Mouse (Mus musculus) hindbrain, postnatal 0 days (tissue): ENCODE measurements around the gene Apln. TPM values are rescaled to one million over a fixed set of nuclear protein-coding genes. Genes with fewer than 3 reads are reported as not detected.

Experiments
- ATAC-seq: fragments of 200-750 bp; cut with Nextera tagmentation; 2 replicates; pipeline ENCODE4 v1.8.0; 2017; ENCODE audit warnings: mild to moderate bottlenecking, moderate TSS enrichment, moderate library complexity
- DNase-seq: peaks from one replicate; pipeline ENCODE4 v3.0.0-alpha.2; 2015; ENCODE audit warnings: low spot score
- H3K27ac ChIP-seq: fragments of 300-500 bp; sonication (generic); 2 replicates; pipeline ENCODE4 v1.5.1; 2014; ENCODE audit warnings: mild to moderate bottlenecking
- H3K27me3 ChIP-seq: fragments of 300-500 bp; sonication (generic); 2 replicates; pipeline ENCODE4 v1.6.1; 2014; ENCODE audit warnings: low read length, mixed read lengths; ENCODE audit not compliant: insufficient read depth
- H3K36me3 ChIP-seq: fragments of 300-500 bp; sonication (generic); 2 replicates; pipeline ENCODE4 v1.6.1; 2014; ENCODE audit warnings: low read length, mixed read lengths; ENCODE audit not compliant: insufficient read depth
- H3K4me1 ChIP-seq: fragments of 300-500 bp; sonication (generic); 2 replicates; pipeline ENCODE4 v1.6.1; 2014; ENCODE audit warnings: antibody characterized with exemption, low read length, mixed read lengths; ENCODE audit not compliant: insufficient read depth
- H3K4me2 ChIP-seq: fragments of 300-500 bp; sonication (generic); 2 replicates; pipeline ENCODE4 v1.6.1; 2014; ENCODE audit warnings: low read depth, mild to moderate bottlenecking, low read length, moderate library complexity, mixed read lengths
- H3K4me3 ChIP-seq: fragments of 300-500 bp; sonication (generic); 2 replicates; pipeline ENCODE4 v1.5.1; 2014; ENCODE audit warnings: low read length
- H3K9ac ChIP-seq: fragments of 300-500 bp; sonication (generic); replicated peaks from 2 replicates; pipeline ENCODE4 v1.6.1; 2014; ENCODE audit warnings: mild to moderate bottlenecking, low read length, moderate library complexity, mixed read lengths
- H3K9me3 ChIP-seq: fragments of 300-500 bp; sonication (generic); 2 replicates; pipeline ENCODE4 v1.6.1; 2016; ENCODE audit warnings: low read length, mixed read lengths
- CTCF ChIP-seq: IDR thresholded peaks from 2 replicates; pipeline ENCODE4 v1.5.1; 2016; ENCODE audit warnings: antibody characterized with exemption, control low read depth, low read depth
- WGBS: fragments of 180-500 bp; shearing (Covaris S2); extraction: QIAGEN DNeasy Blood & Tissue Kit; methylation state at CpG from one replicate; pipeline ENCODE4 v1.1.7; 2014; 5-methylcytosine and 5-hydroxymethylcytosine counted together
- polyA plus RNA-seq: library from polyadenylated mRNA; unstranded; fragments of >200 nt; fragmentation: Nextera tagmentation; extraction: Ambion mirVana; gene quantifications from 2 replicates; pipeline ENCODE4 v1.2.1, GENCODE M21; 2015
- total RNA-seq: library from RNA; depleted of rRNA; stranded (reverse); fragments of >200 nt; gene quantifications from 2 replicates; pipeline ENCODE4 v1.2.3, GENCODE M21; 2014; rRNA removed

Apln gene
- total and polyA plus RNA-seq, 2 experiments from 2014 or later: 1.7 to 11.1 TPM

DNA sequence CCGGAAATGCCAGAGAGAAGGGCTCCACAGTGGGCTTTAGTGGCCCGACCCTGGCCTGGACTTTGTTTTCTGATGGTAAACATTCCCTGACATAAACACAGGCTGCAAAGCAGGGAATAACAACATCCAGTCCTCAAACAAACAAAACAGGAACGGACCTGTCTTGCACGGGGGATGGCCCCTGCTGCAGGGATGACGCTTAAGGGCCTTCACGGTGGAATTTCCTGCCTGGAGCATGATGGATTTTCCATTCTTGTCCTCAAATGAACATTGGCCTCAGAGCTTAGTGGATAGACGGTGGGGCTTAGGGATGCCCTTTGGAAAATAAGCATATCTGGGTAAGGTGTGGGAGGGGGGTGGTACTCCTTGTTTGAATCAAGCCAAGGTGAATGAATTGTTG is 33.5 kb downstream of the Apln start:
- H3K36me3 ChIP-seq: no peaks in the 10 kb centered on the region
- WGBS: 86% methylated on average over 7 of the region's 7 CpGs

DNA sequence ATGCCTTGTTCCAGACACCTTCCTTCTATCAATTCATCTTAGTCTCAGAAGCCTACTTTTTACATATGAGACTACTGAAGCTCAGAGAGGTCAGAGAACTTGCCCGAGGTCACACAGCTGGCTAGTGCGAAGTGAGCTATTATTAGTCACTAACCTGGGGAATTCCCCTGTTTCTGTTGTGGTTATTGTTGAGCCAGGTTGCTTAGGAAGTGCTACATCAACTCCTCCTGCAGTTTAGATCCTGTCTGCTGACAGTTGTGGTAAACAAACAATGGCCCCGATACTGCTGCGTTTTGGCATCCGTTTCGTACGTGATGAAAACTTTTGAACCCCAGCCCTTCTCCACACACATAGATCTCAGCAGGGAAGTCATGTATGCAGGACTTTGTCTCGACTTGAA is 36.2 kb downstream of the Apln start:
- H3K27me3 ChIP-seq: no peaks in the 10 kb centered on the region
- H3K4me1 ChIP-seq: no peaks in the 10 kb centered on the region
- no peak overlapping the region for H3K4me3 ChIP-seq
- 87% methylated on average over 8 of the region's 8 CpGs for WGBS
- H3K9ac ChIP-seq: no peak overlapping the region
- no peaks in the 10 kb centered on the region for H3K36me3 ChIP-seq
- H3K9me3 ChIP-seq: no peaks in the 10 kb centered on the region
- DNase-seq: no peak
- H3K4me2 ChIP-seq: no peak overlapping the region
- no peak for TF ChIP-seq CTCF
- H3K27ac ChIP-seq: no peak overlapping the region
- ATAC-seq: no peak

More for the DNA sequence above, 33.5 kb downstream of the Apln start:
- Histone ChIP-seq H3K4me3 (no peak overlapping the region), H3K27me3 (no peaks in the 10 kb centered on the region), H3K4me1 (no peaks in the 10 kb centered on the region), H3K4me2 (no peak overlapping the region), H3K9me3 (no peaks in the 10 kb centered on the region), H3K9ac (no peak overlapping the region), H3K27ac (no peak overlapping the region)
- no peak for ATAC-seq
- no peak for TF ChIP-seq CTCF
- DNase-seq: no peak

DNA sequence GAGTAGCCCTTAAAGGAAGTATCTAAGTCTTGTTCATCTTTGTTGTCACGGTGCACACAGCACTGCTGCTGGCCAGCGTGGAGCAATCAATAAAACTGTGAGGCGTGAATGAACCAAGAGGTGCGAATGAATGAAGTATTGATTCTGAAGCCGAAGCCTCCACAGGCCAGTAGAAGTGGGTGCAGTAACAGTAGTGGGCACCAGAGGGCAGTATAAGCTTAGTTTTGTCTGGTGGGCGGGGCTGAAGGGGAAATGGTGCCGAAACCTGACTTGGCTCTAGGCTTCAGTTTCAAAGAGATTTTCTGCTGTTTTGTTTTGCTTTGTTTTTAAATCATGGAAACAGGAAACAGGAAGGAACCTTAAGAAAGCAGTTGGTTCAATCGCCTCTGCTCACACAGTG is 42.0 kb downstream of the Apln start:
- WGBS: 28% methylated on average over 8 of the region's 8 CpGs
- 0 out of 2 replicates have a peak overlapping the region, but pooled peaks have one; percentile 13 for H3K4me2 ChIP-seq

DNA sequence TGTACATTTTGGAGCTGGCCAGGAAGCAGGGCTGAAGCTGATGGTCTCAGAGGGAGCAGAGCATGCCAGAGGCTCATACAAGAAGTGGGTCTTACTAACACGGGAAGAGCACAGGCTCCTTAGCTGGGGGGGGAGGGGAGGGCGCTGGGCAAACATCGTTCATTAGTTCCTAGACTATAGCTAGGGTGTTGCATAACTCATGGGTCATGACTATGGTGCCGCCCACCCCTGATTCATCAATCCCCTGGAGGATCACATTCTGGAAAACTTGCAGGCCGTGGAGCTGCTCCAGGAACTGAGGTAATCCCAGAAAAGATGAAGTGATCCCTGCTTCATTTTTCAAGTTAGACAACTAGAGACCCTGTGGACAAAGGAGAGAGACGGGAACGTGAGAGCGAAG is 46.6 kb downstream of the Apln start:
- TF ChIP-seq CTCF: no peak
- H3K27me3 ChIP-seq: no peaks in the 10 kb centered on the region
- DNase-seq (no peak), ATAC-seq (no peak)
- H3K4me3 ChIP-seq: no peak overlapping the region
- no peak overlapping the region for H3K4me2 ChIP-seq
- no peaks in the 10 kb centered on the region for H3K4me1 ChIP-seq
- WGBS: 80% methylated on average over 8 of the region's 8 CpGs
- no peaks in the 10 kb centered on the region for H3K36me3 ChIP-seq
- no peak overlapping the region for H3K9ac ChIP-seq
- no peak overlapping the region for H3K27ac ChIP-seq
- no peaks in the 10 kb centered on the region for H3K9me3 ChIP-seq

More for the DNA sequence above, 42.0 kb downstream of the Apln start:
- Histone ChIP-seq H3K9ac (no peak overlapping the region), H3K36me3 (no peaks in the 10 kb centered on the region), H3K27ac (no peak overlapping the region), H3K4me1 (no peaks in the 10 kb centered on the region), H3K9me3 (no peaks in the 10 kb centered on the region), H3K27me3 (no peaks in the 10 kb centered on the region), H3K4me3 (no peak overlapping the region)
- peak; percentile 78 for DNase-seq
- peak; percentile 64; the same call in 1 of the 2 replicates for ATAC-seq
- peak; percentile 83 for TF ChIP-seq CTCF

DNA sequence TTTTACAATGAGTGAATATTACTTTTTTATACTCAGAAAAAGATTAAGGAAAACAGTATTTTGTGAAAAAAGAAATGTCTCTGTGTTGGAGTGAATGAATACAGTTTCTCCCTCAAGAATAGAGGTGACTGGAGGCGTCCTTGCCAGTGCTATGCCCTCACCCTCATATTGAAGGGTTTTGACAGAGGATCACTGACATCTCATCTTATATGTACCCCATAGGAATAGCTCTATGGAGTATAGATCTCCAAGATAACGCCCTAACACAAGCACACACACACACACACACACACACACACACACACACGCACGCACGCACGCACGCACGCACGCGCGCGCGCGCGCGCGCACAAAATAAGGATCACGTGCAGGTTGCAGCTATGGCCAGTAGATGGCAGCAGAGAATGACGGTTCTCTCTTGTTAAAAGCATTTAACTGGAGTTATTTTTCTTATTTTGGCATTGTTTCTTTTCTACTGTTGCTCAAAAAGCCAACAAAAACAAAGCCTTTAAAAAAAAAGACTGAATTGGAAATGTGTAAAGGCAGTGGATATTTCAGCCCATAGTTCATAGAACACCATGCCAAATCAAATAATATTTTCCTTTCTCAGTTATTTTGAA is 49.5 kb downstream of the Apln start:
- Histone ChIP-seq H3K27me3 (no peaks in the 10 kb centered on the region), H3K9me3 (no peaks in the 10 kb centered on the region), H3K4me1 (no peaks in the 10 kb centered on the region), H3K4me3 (peak overlapping the region; percentile 23), H3K9ac (peak overlapping the region; percentile 21; the same call in 1 of the 2 replicates), H3K4me2 (peak overlapping the region; percentile 43), H3K36me3 (no peaks in the 10 kb centered on the region), H3K27ac (no peak overlapping the region)
- TF ChIP-seq CTCF: peak; percentile 76
- WGBS: 16% methylated on average over 19 of the region's 19 CpGs
- ATAC-seq (0 out of 2 replicates have a peak, but pooled peaks have one; percentile 38), DNase-seq (peak; percentile 81)

DNA sequence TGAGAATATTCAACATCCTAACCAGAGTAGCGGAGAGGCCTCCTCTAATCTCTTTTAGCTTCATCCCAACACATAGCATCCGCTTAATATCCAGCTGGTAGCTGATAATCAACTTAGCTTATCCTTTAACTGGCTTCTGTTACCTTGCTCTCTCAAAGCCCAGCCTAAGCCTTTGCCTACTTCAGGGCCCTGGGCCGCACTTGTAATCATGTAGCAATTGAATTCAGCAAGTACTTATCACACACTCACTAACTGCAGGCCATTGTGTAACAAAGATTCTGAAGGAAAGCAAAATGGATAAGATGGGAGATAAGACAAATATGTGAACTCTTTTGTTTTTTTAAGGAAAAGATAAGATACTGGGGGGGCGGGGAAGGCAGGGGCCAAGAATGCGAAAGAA is 57.6 kb downstream of the Apln start:
- ATAC-seq: no peak
- 94% methylated on average over 5 of the region's 5 CpGs for WGBS

DNA sequence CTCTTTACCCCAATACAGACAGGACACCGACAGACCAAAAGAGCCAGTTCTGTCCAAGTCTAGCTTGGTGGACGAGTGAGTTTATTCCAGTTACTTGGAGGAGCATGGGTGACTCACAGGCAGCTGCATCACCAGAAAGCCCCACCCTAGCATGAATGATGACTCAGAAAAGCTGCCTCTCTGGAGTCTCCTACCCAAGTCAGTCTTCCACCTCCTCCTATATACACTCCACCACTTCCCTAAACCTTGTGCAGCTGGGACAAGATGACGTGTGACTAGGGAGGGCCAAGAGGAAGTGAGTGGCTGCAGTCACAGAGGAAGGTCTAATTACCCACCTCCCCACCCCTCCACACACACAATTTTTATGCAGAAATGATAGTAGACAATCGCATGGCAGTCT is 58.1 kb downstream of the Apln start:
- Histone ChIP-seq H3K4me3 (no peak overlapping the region), H3K4me2 (no peak overlapping the region), H3K9me3 (no peaks in the 10 kb centered on the region), H3K27me3 (no peaks in the 10 kb centered on the region), H3K4me1 (no peaks in the 10 kb centered on the region), H3K27ac (no peak overlapping the region), H3K36me3 (no peaks in the 10 kb centered on the region), H3K9ac (no peak overlapping the region)
- ATAC-seq (no peak), DNase-seq (no peak)
- no peak for TF ChIP-seq CTCF
- 79% methylated on average over 4 of the region's 4 CpGs for WGBS

More for the DNA sequence above, 57.6 kb downstream of the Apln start:
- H3K4me1 ChIP-seq: no peaks in the 10 kb centered on the region
- no peak for TF ChIP-seq CTCF
- H3K36me3 ChIP-seq: no peaks in the 10 kb centered on the region
- no peak for DNase-seq
- no peak overlapping the region for H3K4me3 ChIP-seq
- H3K4me2 ChIP-seq: no peak overlapping the region
- no peak overlapping the region for H3K27ac ChIP-seq
- no peaks in the 10 kb centered on the region for H3K9me3 ChIP-seq
- no peak overlapping the region for H3K9ac ChIP-seq
- no peaks in the 10 kb centered on the region for H3K27me3 ChIP-seq

Other genes with a start within 250 kb of the Apln start
- gene Smarca1, start 141.9 kb downstream of the Apln start, total RNA-seq: 21.9 and 29.2 TPM in 2 replicates
- 23.8 and 24.5 TPM in 2 replicates for gene Smarca1, start 141.9 kb downstream of the Apln start, polyA plus RNA-seq
- 33.9 and 38.9 TPM in 2 replicates for gene Ocrl, start 122.5 kb downstream of the Apln start, total RNA-seq
- gene Ocrl, start 122.5 kb downstream of the Apln start, polyA plus RNA-seq: 23.8 and 25.2 TPM in 2 replicates
- 6.8 TPM in 1 of 2 replicates, not detected in the other for gene Xpnpep2, start 73.9 kb upstream of the Apln start, total RNA-seq
- 0.51 and 1.0 TPM in 2 replicates for gene Xpnpep2, start 73.9 kb upstream of the Apln start, polyA plus RNA-seq
- 0.86 and 1.5 TPM in 2 replicates for gene Sash3, start 111.6 kb upstream of the Apln start, total RNA-seq
- 0.81 and 1.1 TPM in 2 replicates for gene Sash3, start 111.6 kb upstream of the Apln start, polyA plus RNA-seq
- gene Zdhhc9, start 174.0 kb upstream of the Apln start, total RNA-seq: 35.4 and 38.0 TPM in 2 replicates
- 5.7 and 6.4 TPM in 2 replicates for gene Zdhhc9, start 174.0 kb upstream of the Apln start, polyA plus RNA-seq
- gene Utp14a, start 222.0 kb upstream of the Apln start, total RNA-seq: 2.8 and 5.8 TPM in 2 replicates
- 12.7 and 13.8 TPM in 2 replicates for gene Utp14a, start 222.0 kb upstream of the Apln start, polyA plus RNA-seq